Mouse (Mus musculus) v-Abl transformed pro-B cells (cell line): ENCODE data around the gene Vps54.
"Not testable (repeated sequence)": the region's sequence is repeated elsewhere in the genome, so short reads cannot be mapped to it uniquely, and the experiment has no call there.

Experiments used
- in situ Hi-C, 2 experiments: fragments of 400-800 bp; cut with MboI; formaldehyde crosslinking; loops; one replicate each; pipeline ENCODE4 v1.15.1; 2025; ENCODE audit not compliant: unreplicated experiment in 2 of 2

Vps54 gene

DNA sequence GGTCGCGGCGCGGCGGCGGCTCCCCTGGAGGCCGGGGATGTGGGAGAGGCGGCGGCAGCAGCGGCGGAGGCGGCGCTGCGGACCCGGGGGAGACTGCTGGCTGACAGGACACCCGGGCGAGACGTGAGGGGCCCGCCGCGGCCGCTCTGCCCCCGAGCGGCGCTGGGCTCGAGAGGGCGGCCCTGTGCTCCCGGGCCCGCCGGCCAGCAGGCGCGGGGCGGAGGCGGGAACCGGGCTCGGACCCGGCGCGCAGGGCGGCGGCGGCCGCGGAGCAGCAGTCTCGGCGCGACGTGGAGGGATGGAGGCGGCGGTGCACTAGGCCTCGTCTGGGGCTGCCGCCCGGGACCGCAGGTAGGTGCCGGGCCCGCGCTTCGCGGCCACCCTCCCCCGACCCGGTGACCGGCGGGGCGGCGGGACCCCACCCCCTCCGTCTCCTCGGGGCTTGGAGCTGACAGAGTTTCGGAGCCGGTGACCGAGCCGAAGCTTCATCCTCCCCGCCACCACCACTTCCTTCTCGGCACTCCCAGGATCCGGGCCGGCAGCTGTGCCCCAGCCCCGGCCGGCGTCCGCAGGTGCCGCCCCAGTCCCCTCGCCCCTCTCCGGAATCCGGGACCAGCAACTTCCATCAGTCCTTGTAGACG lies at the start of gene Vps54:
TSS of gene Vps54 (plus strand) at position 261 of the 641 bp plus-strand sequence.
- in situ Hi-C loops, result no loop called here

DNA sequence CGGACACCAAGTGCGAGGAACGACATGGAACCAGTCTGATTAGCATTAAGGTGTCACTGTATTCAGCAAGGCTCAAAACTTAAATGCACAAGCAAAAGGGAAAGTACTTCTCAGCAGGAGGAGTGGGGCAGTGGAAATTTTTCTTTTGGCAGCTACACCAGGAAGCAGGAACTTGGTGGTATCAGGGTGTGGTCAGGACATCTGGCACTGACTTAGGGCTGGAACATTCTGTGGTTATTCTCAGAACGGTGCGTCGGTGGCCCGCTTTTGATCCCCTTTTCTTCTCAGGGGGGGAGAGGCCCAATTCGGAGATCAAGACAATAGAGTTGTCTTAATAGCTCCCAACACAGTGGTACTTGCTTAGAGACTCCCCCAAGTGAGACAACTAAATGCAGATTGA lies 47.3 kb upstream of the Vps54 start:
- in situ Hi-C loops, result loop anchor here (25.0 kb wide), 3 partner anchors 370 to 955 kb away; partner anchors contain the start of genes Cep68 (in 1 of the 2), Mdh1 (in 1 of the 2) and Wdpcp (in 1 of the 2)

DNA sequence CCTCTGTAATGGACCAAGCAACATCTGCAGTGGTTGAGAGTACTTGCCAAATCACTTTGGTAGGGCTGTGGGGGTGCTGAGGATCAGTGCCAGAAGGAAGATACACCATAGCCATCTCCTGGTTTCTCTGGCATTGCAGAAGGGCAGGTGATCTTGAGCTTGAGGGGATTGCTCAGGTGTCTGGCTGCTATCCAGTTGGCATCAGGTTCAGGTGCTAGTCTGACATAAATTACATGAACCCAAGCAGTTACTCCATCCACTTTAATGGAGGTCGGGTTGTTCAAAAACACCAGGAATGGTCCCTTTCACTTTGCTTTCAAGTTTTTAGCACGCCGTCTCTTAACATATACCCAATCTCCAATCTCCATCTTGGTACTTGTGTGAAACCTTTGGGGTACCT lies 44.2 kb upstream of the Vps54 start:
- in situ Hi-C loops, result loop anchor here (25.0 kb wide), 3 partner anchors 367 to 958 kb away; partner anchors contain the start of genes Cep68 (in 1 of the 2), Mdh1 (in 1 of the 2) and Wdpcp (in 1 of the 2)

DNA sequence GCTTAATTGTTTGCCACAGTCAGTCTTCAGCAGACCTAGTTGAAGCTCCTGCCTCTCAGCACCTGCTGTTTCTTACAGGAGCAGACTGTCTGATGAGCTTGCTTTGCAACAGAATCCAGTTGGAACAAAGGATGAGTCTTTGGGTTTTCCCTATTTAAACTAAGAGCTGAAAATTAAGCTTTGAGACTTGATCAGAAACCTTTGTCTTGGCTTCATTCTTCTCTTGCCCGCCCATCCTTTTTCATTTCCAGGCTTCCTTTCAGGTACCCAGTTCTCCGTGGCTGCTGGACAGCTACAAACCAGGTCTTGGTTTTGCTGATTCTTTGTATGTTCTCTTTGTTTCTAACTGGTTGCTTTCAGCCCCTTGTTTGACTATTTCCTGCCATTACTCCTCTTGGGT lies 30.0 kb upstream of the Vps54 start:
- in situ Hi-C loops, result no loop called here

DNA sequence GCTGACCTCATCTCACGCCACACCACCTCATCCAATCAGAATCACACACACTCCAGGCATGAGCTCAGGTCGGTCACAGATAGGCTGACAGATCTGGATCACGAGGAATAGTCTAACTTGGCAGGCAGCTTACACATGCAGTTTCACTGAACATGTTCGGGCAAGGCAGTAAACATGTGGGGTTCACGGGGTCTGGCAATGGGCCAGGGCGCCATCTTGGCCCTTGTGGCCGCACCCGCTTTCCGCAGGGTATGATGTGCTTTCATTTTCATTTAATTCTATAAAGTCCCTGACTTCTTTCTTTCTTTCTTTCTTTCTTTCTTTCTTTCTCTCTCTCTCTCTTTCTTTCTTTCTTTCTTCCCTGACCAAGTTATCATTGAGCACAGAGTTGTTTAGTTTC lies 29.4 kb upstream of the Vps54 start:
- in situ Hi-C loops, result not testable (repeated sequence)

DNA sequence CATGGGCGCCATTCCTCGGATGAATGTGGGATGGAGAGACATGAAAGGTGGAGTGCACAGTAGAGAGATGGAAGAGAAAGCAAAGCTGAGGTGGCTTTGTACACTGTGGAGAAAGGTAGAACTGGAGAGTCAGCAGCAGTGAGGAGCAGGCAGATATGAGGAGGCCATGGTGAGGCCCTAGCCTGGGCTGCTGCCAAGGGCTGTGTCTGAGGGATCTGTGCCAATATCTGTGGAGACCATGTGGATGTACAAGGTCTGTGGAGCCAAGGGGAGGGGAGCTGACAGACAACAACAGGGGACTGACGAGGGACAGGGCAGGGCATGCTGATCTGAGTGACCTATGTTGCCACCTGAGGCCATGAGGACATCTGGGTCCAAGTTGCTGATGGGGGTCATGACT lies 21.7 kb upstream of the Vps54 start:
- in situ Hi-C loops, result no loop called here

DNA sequence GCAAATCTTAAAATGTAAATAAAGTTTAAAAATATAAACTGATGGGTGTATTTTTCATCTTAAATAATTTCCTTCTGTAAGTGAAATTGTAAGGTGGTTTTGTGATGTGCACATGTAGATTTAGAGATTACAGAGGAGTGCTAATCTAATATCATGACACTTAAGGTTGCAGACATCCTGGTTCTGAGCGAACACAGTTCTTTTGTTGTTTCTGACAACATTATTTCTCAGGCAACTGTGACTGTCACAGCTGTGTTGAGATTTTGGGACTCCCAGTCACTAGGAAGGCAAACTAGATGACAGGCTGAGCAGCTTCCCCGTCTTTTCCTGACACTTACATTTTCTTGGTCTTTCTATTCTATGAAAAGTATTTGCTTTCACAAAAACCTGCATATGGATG lies 19.8 kb upstream of the Vps54 start:
- in situ Hi-C loops, result no loop called here

DNA sequence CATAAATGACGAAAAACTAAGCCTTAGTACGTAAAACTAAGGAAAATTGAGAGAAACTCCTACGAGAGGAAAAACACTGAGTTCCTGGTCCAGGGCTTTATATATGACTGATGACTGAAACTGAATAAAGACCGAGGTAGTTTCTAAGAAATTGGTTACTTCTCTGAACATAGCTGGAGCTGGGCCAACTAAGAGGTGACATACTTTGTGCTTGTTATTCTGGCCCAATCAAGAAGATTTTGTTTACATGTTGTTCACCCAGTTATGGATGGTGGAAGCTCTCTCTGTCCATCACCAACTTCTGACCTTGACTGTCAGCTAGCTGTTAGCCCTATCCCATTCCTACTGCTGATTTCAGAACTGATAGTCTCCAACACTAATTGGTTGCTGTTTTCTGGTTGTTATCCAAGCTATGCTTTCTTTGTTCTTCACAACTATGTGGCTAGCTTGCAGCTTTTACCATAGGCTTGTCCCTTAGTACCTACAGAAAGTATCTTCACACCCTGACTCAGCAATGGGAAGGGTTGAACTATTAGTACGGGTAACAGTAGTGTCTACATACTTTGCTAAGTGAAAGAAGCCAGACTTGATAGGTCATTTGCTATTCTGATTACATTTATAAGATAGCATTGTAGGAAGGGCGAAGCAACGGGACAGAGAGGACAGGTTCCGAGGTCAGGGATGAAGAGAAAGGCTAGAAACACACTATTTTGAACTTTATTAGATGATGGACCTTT lies 19.1 kb upstream of the Vps54 start:
- in situ Hi-C loops, result no loop called here

DNA sequence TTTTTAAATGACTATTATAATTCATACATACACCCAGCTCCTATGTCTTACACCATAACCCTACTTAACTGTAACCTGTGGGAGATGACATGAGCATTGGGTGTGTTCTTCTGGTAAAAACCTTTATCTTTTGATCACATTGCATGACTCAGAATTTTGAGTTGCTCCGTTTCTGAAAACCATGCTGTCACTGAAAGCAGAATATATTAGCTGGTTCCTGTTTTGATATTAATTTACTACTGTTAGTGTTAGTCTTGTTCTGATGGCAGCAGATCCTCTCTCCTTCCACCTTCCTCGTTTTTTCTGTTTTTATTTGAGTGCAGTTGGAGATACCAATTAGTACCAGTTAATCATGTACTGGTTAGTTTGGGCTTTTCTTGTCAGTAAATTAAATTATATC lies 18.3 kb upstream of the Vps54 start:
- in situ Hi-C loops, result no loop called here

DNA sequence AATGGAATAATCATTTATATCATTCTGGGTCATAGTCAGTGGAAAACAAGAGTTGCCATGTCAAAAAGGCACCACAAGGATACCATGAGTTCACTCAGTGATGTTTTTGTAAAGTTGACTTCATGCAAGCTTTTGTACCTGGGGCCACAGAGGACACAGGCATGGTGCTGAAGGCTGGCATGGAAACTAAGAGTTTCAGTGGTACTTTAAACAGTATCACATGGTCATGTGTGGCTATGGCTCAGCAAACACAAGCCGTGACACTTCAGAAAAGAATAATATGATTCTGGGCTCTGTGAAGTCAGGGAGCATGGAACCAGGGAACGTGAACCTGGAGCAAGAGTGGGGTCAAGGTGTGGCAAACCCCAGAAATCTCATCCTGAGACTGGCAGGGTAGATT lies 17.7 kb upstream of the Vps54 start:
- in situ Hi-C loops, result no loop called here

DNA sequence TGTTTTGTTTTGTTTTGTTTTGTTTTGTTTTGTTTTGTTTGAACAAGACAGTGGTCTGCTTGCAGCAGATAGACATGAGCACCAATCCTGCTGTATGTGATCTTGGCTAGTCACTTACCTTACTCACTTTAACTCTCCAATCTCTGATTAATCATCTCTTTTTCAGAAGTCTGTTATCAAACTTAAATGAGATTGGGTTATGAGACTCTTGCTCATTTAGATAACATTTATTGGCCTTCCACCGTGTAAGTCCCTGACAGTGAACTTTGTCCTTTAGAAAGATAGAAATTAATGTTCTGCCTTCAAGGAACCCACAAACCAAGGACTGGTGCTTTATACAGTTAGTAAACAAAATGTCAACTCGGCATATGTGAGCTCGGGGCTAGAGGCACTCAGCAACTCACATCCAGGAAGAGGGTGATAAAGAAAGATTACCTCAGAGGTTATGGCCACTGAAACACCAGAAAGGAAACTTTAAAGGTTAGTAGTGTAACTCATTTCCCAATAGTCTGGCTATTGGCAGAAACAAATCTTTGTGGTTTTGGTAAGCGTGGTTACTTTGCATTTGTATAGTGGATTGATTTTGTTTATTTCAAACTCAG lies 16.4 kb upstream of the Vps54 start:
- in situ Hi-C loops, result no loop called here

DNA sequence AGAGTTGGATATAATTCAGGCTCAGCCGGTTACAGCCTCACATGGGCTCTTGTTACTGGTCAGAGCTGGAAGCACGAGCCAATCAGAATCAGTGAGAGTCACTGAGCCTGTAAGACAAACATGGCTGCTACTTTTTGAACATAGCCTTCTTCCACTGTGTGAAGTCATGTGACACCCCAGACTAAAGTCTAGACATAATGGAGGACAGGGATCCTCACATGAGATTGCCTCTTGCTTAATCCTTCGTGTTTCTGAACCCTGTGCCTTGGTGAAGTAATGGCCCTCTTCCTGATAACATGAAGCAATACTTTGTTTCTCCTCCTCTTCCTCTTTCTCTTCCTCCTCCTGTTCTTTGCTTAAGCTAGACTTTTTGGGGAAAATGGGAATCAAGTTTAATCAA lies 15.5 kb upstream of the Vps54 start:
- in situ Hi-C loops, result no loop called here

DNA sequence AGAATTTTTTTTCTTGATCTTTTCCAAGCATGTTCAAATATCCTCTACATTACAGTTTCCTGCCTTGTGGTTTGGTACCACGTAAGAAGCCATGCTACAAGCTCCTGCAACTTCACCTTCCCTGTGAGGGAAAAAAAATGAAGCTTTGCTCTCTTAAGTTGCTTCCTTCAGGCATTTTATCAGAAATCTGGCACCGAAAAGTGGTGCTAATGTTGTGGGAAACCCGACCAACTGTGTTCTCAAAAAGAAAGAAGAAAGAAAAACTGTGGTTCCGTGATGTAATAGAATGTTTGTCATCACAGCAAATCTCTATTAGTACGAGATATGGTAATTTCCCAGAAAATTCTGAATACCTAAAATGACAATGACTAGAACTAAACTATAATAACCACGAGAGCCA lies 15.0 kb upstream of the Vps54 start:
- in situ Hi-C loops, result no loop called here

DNA sequence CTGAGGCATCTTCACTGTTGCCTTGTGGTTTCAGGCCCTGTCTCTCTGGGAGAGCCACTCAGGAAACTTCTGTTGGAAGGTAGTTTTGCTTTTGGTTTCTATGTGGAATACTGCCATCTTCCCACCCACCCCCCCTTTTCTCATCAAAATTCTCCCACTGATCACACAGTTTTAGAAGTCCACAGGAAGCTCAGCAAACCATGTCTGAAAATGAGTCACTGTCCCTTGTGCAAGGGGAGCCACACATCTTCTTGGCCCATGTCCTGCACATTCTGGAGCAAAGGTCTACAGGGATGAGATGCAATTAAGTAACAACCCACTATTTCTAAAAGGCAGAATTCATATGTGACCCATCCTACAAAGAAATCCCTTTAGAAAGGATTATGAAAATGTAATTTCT lies 14.6 kb upstream of the Vps54 start:
- in situ Hi-C loops, result no loop called here

DNA sequence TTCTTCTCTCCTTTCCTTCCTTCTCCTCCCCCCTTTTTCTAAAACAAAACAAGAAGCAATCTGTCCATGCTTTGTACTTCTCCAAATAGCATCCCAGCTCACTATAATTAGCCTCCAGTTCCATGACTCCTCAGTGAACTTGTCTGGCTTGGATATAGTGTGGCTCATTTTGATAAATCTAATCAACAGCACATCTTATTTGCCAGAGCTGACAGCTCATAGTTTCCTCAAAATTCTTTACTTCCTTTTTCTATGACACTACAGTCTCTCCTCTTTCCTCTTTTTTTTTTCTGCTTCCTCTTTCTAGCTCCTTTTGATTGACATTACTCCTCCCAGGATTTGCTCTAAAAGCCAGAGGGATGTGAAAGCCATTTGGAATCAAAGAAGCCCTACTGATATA lies 14.1 kb upstream of the Vps54 start:
- in situ Hi-C loops, result no loop called here

DNA sequence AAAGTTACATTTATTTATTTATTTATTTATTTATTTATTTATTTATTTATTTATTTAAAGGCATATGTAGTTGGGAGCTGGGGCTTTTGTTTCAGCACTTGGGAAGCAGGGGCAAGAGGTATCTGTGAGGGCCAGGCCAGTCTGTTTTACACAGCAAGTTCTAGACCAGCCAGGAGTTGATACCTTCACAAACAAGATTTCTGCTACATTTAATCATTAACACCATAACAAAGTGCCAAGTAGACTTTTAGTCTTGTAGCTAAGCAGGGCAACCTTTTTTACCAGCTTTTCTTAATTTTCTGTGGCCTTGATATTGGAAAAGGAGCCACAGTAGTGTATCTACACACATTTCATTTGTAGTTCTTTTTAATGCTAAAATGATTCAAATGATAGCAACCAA lies 3.7 kb upstream of the Vps54 start:
- in situ Hi-C loops, result no loop called here

DNA sequence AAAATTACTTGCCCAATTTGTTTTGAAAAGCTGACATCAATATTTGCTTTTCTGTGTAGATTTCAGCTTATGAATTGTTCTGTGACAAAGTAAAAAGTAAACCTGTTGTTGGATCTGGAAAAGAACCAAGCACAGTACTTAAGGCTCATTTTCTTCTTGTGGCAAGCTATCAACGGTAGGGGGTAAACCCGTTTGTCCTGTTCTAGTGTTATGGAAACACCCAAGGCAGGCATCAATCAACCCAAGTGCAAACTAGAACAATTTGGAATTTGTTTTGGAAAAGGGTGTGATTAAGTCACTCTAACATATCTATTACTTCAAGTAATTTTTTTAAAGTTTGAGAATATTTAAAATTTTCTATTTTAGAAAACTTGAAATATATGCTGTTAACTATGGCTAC lies 3.3 kb upstream of the Vps54 start:
- in situ Hi-C loops, result no loop called here

DNA sequence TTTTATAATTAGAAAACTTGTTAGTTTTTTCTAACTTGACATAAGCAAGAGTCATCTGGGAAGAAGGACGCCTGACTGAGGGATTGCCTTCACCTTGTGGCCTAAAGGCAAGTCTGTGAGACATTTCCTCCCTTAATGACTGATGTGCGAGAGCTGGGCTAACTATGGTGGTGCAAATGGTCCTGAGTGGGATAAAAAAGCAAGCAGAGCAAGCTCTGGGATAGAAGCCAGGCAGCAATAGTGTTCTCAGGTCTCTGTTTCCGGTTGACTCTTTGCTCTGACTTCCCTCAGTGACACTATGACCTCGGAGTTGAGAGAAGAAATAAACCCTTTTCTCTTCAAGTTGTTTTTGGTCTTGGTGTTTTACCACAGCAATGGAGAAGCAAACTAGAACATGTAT lies 2.1 kb upstream of the Vps54 start:
- in situ Hi-C loops, result no loop called here

DNA sequence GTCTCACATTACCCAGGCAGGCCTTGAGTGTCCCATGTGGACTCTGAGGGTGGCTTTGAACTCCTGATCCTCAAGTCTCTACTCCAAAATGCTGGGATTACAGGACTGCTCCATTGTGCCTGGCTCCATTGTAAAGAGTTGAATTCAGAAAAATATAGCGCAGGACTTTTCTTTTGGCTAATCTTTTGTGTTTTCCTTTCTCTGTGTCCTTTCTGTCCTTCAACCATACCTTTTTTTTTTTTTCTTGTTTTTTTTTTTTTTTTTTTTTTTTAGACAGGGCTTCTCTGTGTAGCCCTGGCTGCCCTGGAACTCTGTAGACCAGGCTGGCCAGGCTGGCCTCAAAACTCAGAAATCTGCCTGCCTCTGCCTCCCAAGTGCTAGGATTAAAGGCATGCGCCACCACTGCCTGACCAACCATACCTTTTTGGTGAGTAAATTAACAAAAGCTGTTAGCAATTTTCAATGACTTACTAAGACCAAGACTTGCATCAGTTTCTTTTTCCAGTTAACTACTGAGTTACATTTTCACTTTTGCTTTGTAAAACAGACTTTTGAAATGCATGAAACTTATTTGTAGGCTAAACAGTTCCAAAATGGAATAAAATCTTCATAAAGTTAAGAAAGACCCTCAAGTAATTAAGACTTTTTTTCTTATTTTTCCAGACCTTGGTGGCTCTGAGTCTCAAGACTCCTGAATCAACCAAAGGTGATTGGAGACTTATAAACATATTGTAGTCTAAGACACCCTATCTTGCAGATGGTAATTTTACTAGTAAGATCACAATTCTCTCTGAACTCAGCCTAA lies 1.4 kb upstream of the Vps54 start:
- in situ Hi-C loops, result no loop called here

DNA sequence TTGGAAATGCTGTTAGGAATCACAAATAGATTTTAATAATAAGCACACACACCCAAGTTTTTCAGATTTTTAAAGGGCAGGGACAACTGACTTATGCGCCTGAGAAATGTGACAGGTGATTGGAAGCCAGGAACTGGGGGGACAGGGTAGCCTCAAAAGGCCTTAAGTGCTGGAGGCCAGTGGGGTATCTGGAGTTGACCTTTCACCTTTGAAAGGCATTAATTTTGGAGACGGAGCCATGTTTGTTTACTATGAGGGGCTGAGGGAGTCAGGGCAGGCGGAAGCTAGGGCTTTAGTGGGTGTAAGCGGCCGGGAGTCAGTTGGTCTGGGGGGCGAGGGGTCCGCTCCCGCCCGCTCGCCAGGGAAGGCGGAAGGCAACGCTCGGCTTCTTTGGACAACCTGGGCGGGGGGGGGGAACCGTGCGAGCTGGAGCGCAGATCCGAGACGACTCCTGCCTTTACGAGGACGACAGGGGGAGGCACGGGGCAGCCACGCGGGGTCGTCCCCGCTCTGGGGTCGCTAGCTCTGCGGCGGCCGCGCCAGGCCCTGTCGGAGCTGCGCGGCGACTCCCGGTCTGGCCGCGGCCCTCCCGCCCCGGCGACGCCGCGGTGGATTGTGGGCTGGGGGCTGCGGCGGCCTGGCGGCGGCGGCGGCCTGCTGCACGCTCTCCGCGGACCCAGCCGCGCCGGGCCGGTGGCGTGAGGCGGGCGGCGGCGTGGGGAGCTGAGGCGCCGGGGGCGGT lies 631 bp upstream of the Vps54 start:
- in situ Hi-C loops, result no loop called here
